Mouse (Mus musculus) frontal cortex, postnatal 25 days (tissue): ENCODE data around the gene Tbc1d14.

Experiments used
- DNase-seq, 2 experiments: peaks; one replicate each; pipeline ENCODE4 v3.0.0; 2022; ENCODE audit warnings: low spot score in 2 of 2

Tbc1d14 gene

DNA sequence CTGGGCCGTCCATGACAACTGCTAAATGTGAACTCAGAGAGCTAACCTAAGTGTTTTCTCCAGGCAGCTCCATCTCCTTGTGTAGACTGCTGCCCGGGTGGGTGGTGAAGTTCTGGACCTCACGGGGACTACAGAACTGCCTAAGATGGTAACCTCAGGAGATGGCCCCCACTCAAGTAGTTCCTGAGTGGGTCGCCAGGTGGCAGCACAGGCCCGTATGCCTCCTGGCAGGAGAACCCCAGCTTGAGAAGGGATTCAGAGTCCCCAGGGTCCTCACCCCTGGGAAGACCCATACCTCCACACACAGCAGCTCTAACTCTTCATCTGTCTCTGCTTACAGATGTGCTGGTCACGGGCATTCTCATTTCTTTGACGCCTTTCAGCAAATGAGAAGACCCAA lies 130.3 kb downstream of the Tbc1d14 start:
- DNase-seq: peak; percentile 72 to 74

GRCm38 (mm10) chr5:36461231-36461630 lies 131.8 kb downstream of the Tbc1d14 start:
- DNase-seq: no peak

- DNase-seq: no peak
Observed at GRCm38 (mm10) chr5:36460712-36461111, 132.4 kb downstream of the Tbc1d14 start.

DNA sequence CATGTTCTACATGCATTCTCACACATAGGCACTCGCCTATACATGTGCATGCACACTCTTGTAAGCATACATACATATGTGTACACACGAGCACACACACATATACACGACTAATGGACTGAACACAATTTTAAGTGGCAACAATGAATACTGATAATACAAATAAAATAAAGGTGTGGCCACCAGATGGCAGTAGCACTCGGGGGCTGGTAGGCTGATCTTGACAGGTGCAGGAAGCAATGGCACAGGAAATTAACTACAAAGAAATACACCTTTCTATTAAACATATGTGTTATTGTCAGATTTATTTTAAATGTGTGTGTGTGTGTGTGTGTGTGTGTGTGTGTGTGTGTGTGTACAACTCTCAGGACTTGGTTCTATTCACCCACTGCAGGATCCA lies 134.2 kb downstream of the Tbc1d14 start:
- DNase-seq: no peak

- DNase-seq: no peak
Observed at GRCm38 (mm10) chr5:36457706-36458105, 135.4 kb downstream of the Tbc1d14 start.

- no peak for DNase-seq
Observed at GRCm38 (mm10) chr5:36452821-36453220, 140.3 kb downstream of the Tbc1d14 start.

DNA sequence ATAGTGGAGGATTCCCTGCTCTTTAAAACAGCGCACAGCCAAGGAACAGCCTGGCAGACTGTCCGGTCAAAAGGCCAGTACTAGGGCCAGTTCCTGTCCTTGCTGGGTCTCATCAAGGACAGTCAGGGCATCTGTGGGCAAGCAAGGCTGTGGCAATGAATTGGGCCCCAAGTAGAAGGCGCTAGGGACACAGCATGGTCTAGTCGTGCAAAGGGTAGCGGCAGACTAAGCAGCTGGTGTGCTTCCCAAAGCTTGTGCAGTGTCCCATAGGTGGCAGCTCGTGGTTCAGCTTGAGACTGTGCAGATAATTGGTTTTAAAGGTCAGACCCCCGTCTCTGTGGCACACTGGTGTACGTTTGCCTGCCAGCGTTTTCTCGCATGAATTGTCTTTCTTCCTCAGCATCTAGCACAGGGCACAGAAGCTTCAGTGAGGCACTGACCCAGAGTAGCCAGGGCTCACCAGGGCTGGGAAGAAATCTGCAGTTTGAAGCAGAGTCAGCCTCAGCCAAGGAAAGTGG lies 141.1 kb downstream of the Tbc1d14 start:
- no peak for DNase-seq

DNA sequence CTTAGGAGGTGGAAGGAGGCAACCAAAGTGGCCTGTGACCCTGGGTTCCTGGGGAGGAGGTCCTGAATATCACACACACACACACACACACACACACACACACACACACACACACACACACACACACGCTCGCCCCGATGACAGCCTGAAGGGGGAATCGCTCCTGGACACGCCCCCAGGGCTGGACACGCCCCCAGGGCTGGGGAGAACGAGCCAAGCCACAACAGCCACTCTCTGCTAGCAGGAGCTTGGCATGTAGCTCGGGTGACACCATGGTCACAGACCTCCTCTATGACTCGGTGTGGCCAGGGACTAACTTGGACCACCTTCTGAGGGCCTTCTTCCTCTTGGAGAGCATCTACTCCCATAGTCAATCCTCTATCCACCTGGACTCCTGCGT lies 142.0 kb downstream of the Tbc1d14 start:
- DNase-seq: no peak

GRCm38 (mm10) chr5:36449710-36450358 lies 143.2 kb downstream of the Tbc1d14 start:
- DNase-seq: no peak

DNA sequence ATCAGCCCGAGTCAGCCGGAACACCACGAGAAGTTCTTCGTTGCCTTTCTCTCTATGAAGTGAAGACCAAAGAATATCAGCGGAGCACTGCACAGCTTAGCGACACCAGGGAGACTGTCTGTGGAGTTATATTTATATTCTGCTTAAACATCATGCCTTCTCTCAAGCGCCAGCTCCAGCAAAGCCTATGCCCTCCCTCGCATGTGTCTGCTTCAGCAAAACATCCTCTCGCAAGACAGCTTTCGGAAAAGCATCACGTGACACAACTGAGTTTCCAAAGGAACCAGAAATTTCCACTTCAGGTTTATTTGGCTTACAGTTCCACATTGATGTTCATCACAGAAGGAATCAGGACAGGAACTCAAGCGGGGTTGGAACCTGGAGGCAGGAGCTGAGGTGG lies 145.2 kb downstream of the Tbc1d14 start:
- no peak for DNase-seq

DNA sequence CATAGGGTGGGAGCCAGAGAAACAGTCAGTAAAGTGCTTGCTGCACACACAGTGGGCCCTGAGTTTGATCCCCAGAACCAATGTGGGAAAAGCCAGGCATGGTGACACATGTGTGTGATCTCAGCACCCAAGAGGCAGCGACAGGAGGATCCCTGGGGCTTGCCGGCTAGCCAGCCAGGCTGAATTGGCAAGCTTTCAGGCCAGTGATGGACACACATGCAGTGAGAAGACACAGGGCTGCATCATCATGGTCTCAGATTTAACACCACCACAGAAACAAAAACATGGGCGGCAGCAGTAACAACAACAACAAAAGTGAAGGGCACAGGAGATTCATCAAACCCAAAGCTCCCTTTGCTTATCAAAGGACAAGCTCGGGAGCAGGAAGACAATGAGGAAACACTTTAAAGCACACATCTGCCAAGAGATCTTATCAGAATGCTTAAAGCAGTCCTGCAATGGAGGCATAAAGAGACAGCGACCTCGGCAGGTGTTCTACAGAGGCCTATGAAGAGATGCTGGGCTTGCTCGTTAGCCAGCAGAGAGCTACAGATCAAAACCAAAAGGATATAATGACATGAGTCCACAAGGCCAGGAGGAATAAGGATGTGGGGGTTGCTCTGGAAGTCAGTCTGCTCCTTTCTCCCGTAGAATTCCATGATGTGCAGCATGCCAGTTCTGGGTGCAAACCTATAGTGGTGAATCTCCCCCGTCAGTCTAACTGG lies 146.7 kb downstream of the Tbc1d14 start:
- no peak for DNase-seq

DNA sequence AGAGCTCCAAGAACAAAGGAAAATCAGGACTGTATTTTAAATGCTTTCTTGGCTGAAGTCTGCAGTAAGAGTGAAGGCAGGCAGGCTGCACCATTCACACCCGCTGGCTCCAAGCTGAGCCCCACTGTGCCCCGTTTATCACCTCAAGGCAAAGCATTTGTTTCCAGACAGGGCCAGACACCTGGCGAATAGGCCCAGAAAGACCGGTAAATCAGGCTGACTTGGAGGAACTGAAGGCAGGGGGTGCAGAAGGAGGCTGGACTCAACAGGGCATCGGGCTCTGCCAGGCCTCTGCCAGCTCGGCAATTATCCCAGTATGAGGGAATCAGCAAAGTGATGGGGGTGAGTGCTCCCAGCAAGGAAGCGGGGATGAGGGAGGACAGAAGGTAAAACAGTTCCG lies 148.0 kb downstream of the Tbc1d14 start:
- DNase-seq: no peak

DNA sequence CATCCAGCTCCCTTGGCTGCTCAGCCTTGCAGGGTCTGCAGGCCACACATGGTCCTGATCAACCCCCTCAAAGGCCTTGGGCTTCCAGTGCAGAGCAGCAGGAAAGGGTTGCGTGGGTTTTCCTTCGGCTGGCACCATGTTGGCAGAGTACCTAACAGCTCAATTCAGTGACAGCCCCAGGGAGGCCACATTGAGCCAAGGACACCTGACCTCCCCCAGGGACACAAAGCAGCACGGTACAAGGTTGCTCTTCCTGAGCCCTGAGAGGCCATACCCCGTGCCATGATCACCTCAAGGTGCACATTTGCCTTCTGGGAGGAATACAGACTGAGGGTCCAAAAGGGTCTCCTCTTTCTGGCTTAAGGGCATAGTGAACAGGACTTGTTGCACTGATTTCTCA lies 148.5 kb downstream of the Tbc1d14 start:
- no peak for DNase-seq

GRCm38 (mm10) chr5:36440741-36441140 lies 152.3 kb downstream of the Tbc1d14 start:
- DNase-seq: no peak
